Comparison of ENCODE assay signal across 13 mouse cellular contexts in the genomic region with DNA sequence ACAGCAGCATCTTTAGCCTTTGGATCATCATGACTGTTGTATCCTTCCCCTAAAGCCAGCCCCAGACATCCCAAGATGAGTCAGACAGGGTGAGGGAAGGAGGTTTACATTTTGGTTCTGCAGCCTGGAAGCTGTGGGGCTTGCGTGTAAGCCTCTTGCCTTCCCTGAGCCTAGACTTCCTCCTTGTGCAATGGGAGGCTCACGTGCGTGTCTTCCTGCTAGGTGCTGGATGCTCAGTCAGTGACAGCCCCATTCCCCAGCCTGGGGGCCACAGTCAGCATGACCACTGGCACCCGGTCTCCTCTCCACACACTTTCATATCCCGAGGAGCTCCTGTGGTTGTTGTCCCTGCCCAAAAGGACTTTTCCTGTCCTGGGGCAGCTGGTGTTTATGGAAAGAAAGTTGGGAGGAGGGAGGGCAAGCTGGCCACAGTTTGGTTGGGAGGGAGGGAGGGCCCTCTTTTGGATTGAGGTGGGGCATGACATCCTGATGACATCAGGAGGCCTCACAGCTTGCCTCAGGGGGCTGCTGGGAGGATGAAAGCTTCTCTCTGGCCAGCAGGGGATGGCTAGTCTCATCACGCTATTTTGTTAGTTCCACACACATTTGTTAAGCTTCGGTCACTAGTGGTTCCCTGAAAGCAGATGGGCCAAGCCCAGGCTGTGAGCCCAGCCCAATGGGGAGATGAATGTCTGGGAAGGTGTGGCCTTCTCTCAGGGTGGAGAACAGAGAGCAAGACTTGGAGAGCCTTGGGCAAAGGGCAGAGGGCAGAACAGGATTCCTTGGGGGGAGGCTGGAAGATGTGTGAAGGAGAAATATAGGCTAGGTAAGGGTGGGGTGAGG. TPM values are rescaled to one million over a fixed set of nuclear protein-coding genes. Genes with fewer than 3 reads are reported as not detected.
DNase-seq lines count a peak whose midpoint lies in the region; ATAC-seq lines count a peak whose summit lies in the region.
"Had no signal": no experiment of that assay in that cellular context is flagged by ENCODE, and none has a peak within 500 bp of the region (broad histone marks: within the 10 kb centered on the region; RNA-seq: fewer than 3 reads in every experiment).

No protein-coding gene starts in this region.

- H3K9ac ChIP-seq in intestine, embryonic 14.5 days (ENCODE audit: low read length) = no peak overlapping the region

- ATAC-seq in intestine, embryonic 14.5 days (replicated peaks; ENCODE audit: low FRiP score, low TSS enrichment, low read depth) = no peak
- no peak for ATAC-seq in erythroid progenitor cell, adult 5-6 weeks (replicated peaks; ENCODE audit: low FRiP score, poor library complexity, severe bottlenecking)

- no peak overlapping the region for H3K4me2 ChIP-seq in intestine, embryonic 14.5 days (ENCODE audit: low read length)

- no peaks in the 10 kb centered on the region for H3K27me3 ChIP-seq in intestine, embryonic 14.5 days (replicated peaks; ENCODE audit: control insufficient read depth, insufficient read depth, low read length)
- peaks cover 25% of the 10 kb centered on the region for H3K27me3 ChIP-seq in hindbrain, embryonic 10.5 days (ENCODE audit: insufficient read depth, poor library complexity, severe bottlenecking)

- peak; percentile 22 for DNase-seq in gastrocnemius, adult 18-20 months (ENCODE audit: low spot score)
- DNase-seq in gastrocnemius, postnatal 4 days (ENCODE audit: low spot score in 2 of 2) = no peak
- DNase-seq in 3134 (ENCODE audit: extremely low read depth, insufficient read length, low spot score) = peak; percentile 58
- DNase-seq in intestine, embryonic 14.5 days (ENCODE audit: low spot score) = no peak
- DNase-seq in lung, postnatal 4 days = peak; percentile 41 to 61
- DNase-seq in hindbrain, embryonic 10.5 days (ENCODE audit: low spot score) = no peak
- no peak for DNase-seq in urinary bladder, postnatal 25 days (ENCODE audit: low spot score)
- DNase-seq: adrenal gland, adult 2 months; gastrocnemius, postnatal 14 days; kidney, adult 18-20 months had no signal

- peaks cover 22% of the 10 kb centered on the region; the same call in 1 of the 2 replicates for H3K4me1 ChIP-seq in intestine, embryonic 14.5 days (replicated peaks; ENCODE audit: control insufficient read depth, insufficient read depth, low read length)
- H3K4me1 ChIP-seq in hindbrain, embryonic 10.5 days (replicated peaks) = peaks cover 20% of the 10 kb centered on the region

- 44% methylated on average over 7 of the region's 7 CpGs for WGBS in intestine, embryonic 14.5 days
- WGBS in hindbrain, embryonic 10.5 days = 61% methylated on average over 7 of the region's 7 CpGs

- H3K36me3 ChIP-seq in intestine, embryonic 14.5 days (ENCODE audit: control insufficient read depth, insufficient read depth, low read length) = no peaks in the 10 kb centered on the region
- no peaks in the 10 kb centered on the region for H3K36me3 ChIP-seq in hindbrain, embryonic 10.5 days
- H3K36me3 ChIP-seq: forebrain, embryonic 10.5 days; limb, embryonic 10.5 days had no signal

- no peaks in the 10 kb centered on the region for H3K9me3 ChIP-seq in intestine, embryonic 14.5 days (ENCODE audit: control insufficient read depth, low read length)
- no peaks in the 10 kb centered on the region for H3K9me3 ChIP-seq in hindbrain, embryonic 10.5 days
- H3K9me3 ChIP-seq: forebrain, embryonic 10.5 days; limb, embryonic 10.5 days had no signal

- no peak overlapping the region for H3K4me3 ChIP-seq in intestine, embryonic 14.5 days (ENCODE audit: low read depth, low read length)
- no peak overlapping the region for H3K4me3 ChIP-seq in hindbrain, embryonic 10.5 days
- H3K4me3 ChIP-seq: forebrain, embryonic 10.5 days; limb, embryonic 10.5 days had no signal

- 0 out of 2 replicates have a peak overlapping the region, but pooled peaks have one; percentile 2 for H3K27ac ChIP-seq in intestine, embryonic 14.5 days (ENCODE audit: low read depth)
- H3K27ac ChIP-seq in hindbrain, embryonic 10.5 days = no peak overlapping the region
- H3K27ac ChIP-seq: forebrain, embryonic 10.5 days; limb, embryonic 10.5 days had no signal

RNA-seq across cellular contexts. Expression of a gene that starts 4.5 kb away (rescaled TPM):
- 1 to 10 TPM; 3.0 to 3.8 TPM for total RNA-seq in gastrocnemius, adult 18-20 months (2021)
- 1 to 10 TPM; 5.7 to 6.7 TPM for total RNA-seq in gastrocnemius, postnatal 4 days (2021)
- polyA plus RNA-seq in intestine, embryonic 14.5 days (2014; fragmentation: Nextera tagmentation; extraction: Ambion mirVana) = 25.1 and 26.1 TPM in 2 replicates
- total RNA-seq in erythroid progenitor cell, adult 5-6 weeks (2015; ENCODE audit: low replicate concordance) = 17.7 and 18.4 TPM in 2 replicates
- 3.6 and 5.4 TPM in 2 replicates for total RNA-seq in erythroid progenitor cell, adult 5-6 weeks (2017; ENCODE audit: low replicate concordance)
- polyA plus RNA-seq in hindbrain, embryonic 10.5 days (2016; fragmentation: Nextera tagmentation; extraction: Ambion mirVana) = 4.5 and 5.2 TPM in 2 replicates

Comparison
In these comparisons a context has a peak if more than half of its experiments do, and no peak if none do; other contexts are left out.
1. DNase-seq: peak in gastrocnemius, adult 18-20 months (single experiment), 3134 (single experiment) and lung, postnatal 4 days (2 of 2); none in gastrocnemius, postnatal 4 days (0 of 2), intestine, embryonic 14.5 days (single experiment), hindbrain, embryonic 10.5 days (single experiment) and urinary bladder, postnatal 25 days (single experiment).